ENCODE assay signal across 1 mouse cellular context in genomic region chr9:44720358-44721153, GRCm38 (mm10).
TF ChIP-seq lines count a peak whose summit lies in the region.

No protein-coding gene starts in this region.

TF ChIP-seq in CH12.LX, 34 proteins besides CTCF, POLR2A, EP300 and RAD21 (continued from another document):
- no peak for TF ChIP-seq GABPA (IDR thresholded peaks at IDR 0.05; ENCODE audit: insufficient replicate concordance, low read depth, low read length)
- TF ChIP-seq IRF4 (IDR thresholded peaks at IDR 0.05; ENCODE audit: low read depth, low read length), result no peak
- TF ChIP-seq USF2 (conservative IDR thresholded peaks at IDR 0.05; ENCODE audit: low read depth, low read length), result no peak
- no peak for TF ChIP-seq KAT2A (IDR thresholded peaks at IDR 0.05; ENCODE audit: insufficient replicate concordance, low read length)
